ENCODE assay signal across 15 mouse cellular contexts in the genomic region with DNA sequence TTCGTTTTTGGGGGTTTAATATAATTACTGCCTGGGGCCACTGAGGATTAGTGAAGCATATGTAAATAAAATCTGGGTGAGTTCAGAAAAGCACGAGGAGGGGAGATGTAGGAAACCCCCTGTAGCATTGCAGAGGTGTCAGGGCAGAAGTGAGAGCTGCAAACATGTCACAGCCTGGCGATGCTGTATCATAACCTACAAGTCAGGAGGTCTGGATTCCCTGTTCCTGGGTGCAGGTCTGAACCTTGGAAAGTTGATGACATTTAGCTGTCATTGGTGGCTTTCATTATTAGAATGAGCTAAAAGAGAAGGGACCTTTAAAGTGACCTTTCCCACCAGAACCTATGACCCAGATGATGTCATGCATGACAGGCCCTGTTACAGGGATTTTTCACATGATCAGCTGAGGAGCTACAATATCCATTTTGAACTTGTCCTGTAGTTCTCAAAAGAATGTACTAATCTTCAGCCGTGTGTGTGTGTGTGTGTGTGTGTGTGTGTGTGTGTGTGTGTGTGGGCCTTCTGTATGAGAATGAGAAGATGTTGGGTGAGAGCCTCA.
A peak's percentile ranks its signal among the peaks of the same experiment; 100 is the strongest.
DNase-seq lines count a peak whose midpoint lies in the region; ATAC-seq lines count a peak whose summit lies in the region.
"Had no signal": no experiment of that assay in that cellular context is flagged by ENCODE, and none has a peak within 500 bp of the region (broad histone marks: within the 10 kb centered on the region; RNA-seq: fewer than 3 reads in every experiment).

No protein-coding gene starts in this region.

- DNase-seq in embryonic facial prominence, embryonic 14.5 days (ENCODE audit: low spot score), result peak; percentile 12
- no peak for DNase-seq in embryonic facial prominence, embryonic 10.5 days (ENCODE audit: low spot score)
- DNase-seq in retina, postnatal 1 day, result peak; percentile 1
- no peak for DNase-seq in retina, embryonic 14.5 days (ENCODE audit: low spot score)
- DNase-seq in gastrocnemius, postnatal 10 days, result no peak
- no peak for DNase-seq in neural tube, embryonic 10.5 days (ENCODE audit: extremely low spot score, low spot score)
- DNase-seq: adrenal gland, postnatal 36 days; forebrain, postnatal 0 days; kidney, postnatal 4 days; liver had no signal

- no peak overlapping the region for H3K9ac ChIP-seq in embryonic facial prominence, embryonic 14.5 days (ENCODE audit: low read depth, low read length)
- H3K9ac ChIP-seq: forebrain, postnatal 0 days; hindbrain, embryonic 13.5 days had no signal

- H3K4me2 ChIP-seq in embryonic facial prominence, embryonic 14.5 days (ENCODE audit: low read depth, low read length), result no peak overlapping the region
- H3K4me2 ChIP-seq: hindbrain, embryonic 13.5 days had no signal

- no peaks in the 10 kb centered on the region for H3K9me3 ChIP-seq in embryonic facial prominence, embryonic 14.5 days (ENCODE audit: control insufficient read depth, low read length)
- no peaks in the 10 kb centered on the region for H3K9me3 ChIP-seq in embryonic facial prominence, embryonic 10.5 days
- H3K9me3 ChIP-seq: G1E; hindbrain, embryonic 13.5 days had no signal

- WGBS in embryonic facial prominence, embryonic 14.5 days, result 56% methylated on average over 4 of the region's 4 CpGs
- 72% methylated on average over 4 of the region's 4 CpGs for WGBS in embryonic facial prominence, embryonic 10.5 days

- H3K27me3 ChIP-seq in embryonic facial prominence, embryonic 14.5 days (replicated peaks; ENCODE audit: control insufficient read depth, insufficient read depth, low read length), result no peaks in the 10 kb centered on the region
- H3K27me3 ChIP-seq in embryonic facial prominence, embryonic 10.5 days (replicated peaks; ENCODE audit: low read depth, poor library complexity, severe bottlenecking), result no peaks in the 10 kb centered on the region
- H3K27me3 ChIP-seq: hindbrain, embryonic 13.5 days had no signal

- H3K4me3 ChIP-seq in embryonic facial prominence, embryonic 14.5 days (ENCODE audit: low read depth, low read length), result no peak overlapping the region
- H3K4me3 ChIP-seq in embryonic facial prominence, embryonic 10.5 days, result no peak overlapping the region
- H3K4me3 ChIP-seq: erythroblast, embryonic 14.5 days; hindbrain, embryonic 13.5 days had no signal

- no peak overlapping the region for H3K27ac ChIP-seq in embryonic facial prominence, embryonic 14.5 days (replicated peaks; ENCODE audit: low read depth, low read length)
- no peak overlapping the region for H3K27ac ChIP-seq in embryonic facial prominence, embryonic 10.5 days (replicated peaks)
- H3K27ac ChIP-seq: hindbrain, embryonic 13.5 days had no signal

- no peak for ATAC-seq in embryonic facial prominence, embryonic 14.5 days (ENCODE audit: low read depth)
- peak; percentile 70 for ATAC-seq in inflammation-experienced regulatory T-cells, adult 6 months
- ATAC-seq in neutrophil, adult 5-6 weeks (ENCODE audit: extremely low read depth, insufficient number of reproducible peaks, low FRiP score, poor library complexity, severe bottlenecking), result peak; percentile 83
- ATAC-seq: forebrain, postnatal 0 days had no signal

- H3K36me3 ChIP-seq in embryonic facial prominence, embryonic 14.5 days (ENCODE audit: control insufficient read depth, insufficient read depth, low read length), result no peaks in the 10 kb centered on the region
- no peaks in the 10 kb centered on the region for H3K36me3 ChIP-seq in embryonic facial prominence, embryonic 10.5 days (replicated peaks)
- H3K36me3 ChIP-seq: G1E; hindbrain, embryonic 13.5 days had no signal

- H3K4me1 ChIP-seq in embryonic facial prominence, embryonic 14.5 days (ENCODE audit: control insufficient read depth, insufficient read depth, low read length), result no peaks in the 10 kb centered on the region
- H3K4me1 ChIP-seq in embryonic facial prominence, embryonic 10.5 days, result no peaks in the 10 kb centered on the region
- H3K4me1 ChIP-seq: hindbrain, embryonic 13.5 days had no signal

Comparison
In these comparisons a context has a peak if more than half of its experiments do, and no peak if none do; other contexts are left out.
1. DNase-seq: peak in embryonic facial prominence, embryonic 14.5 days (single experiment) and retina, postnatal 1 day (single experiment); none in embryonic facial prominence, embryonic 10.5 days (single experiment), retina, embryonic 14.5 days (single experiment), gastrocnemius, postnatal 10 days (single experiment) and neural tube, embryonic 10.5 days (single experiment).